ENCODE assay signal across 10 mouse cellular contexts in genomic region chr14:61143869-61144268, GRCm38 (mm10). TPM values are rescaled to one million over a fixed set of nuclear protein-coding genes. Genes with fewer than 3 reads are reported as not detected.
DNase-seq lines count a peak whose midpoint lies in the region; ATAC-seq and TF ChIP-seq lines count a peak whose summit lies in the region.
"Had no signal": no experiment of that assay in that cellular context is flagged by ENCODE, and none has a peak within 500 bp of the region (broad histone marks: within the 10 kb centered on the region; RNA-seq: fewer than 3 reads in every experiment).

No protein-coding gene starts in this region.

- peak; percentile 53 to 73 for DNase-seq in cerebellum, postnatal 10 days
- no peak for DNase-seq in cerebellum, adult 11 months
- DNase-seq in A20 (ENCODE audit: low read depth, low spot score) (peak; percentile 44), adipocyte (ENCODE audit: low spot score) (no peak), MN1 (ENCODE audit: low spot score) (no peak)
- DNase-seq in c-Kit-positive CD71-positive TER-119-positive erythroid progenitor cells, embryonic 14.5 days (ENCODE audit: low spot score): peak; percentile 15
- peak; percentile 69 for DNase-seq in kidney, postnatal 0 days (ENCODE audit: low spot score)

- H3K9ac ChIP-seq in kidney, postnatal 0 days (ENCODE audit: low read depth, low read length): no peak overlapping the region
- H3K9ac ChIP-seq in neural tube, embryonic 14.5 days (replicated peaks; ENCODE audit: low read depth, low read length): no peak overlapping the region
- H3K9ac ChIP-seq: limb, embryonic 12.5 days; stomach, embryonic 15.5 days had no signal

- no peaks in the 10 kb centered on the region for H3K4me1 ChIP-seq in kidney, postnatal 0 days (replicated peaks; ENCODE audit: insufficient read depth, low read length)
- peaks cover 8% of the 10 kb centered on the region; the same call in 1 of the 2 replicates for H3K4me1 ChIP-seq in neural tube, embryonic 14.5 days (ENCODE audit: control insufficient read depth, insufficient read depth, low read length)
- H3K4me1 ChIP-seq: limb, embryonic 12.5 days; stomach, embryonic 15.5 days had no signal

- no peaks in the 10 kb centered on the region for H3K9me3 ChIP-seq in kidney, postnatal 0 days (replicated peaks; ENCODE audit: low read length)
- no peaks in the 10 kb centered on the region for H3K9me3 ChIP-seq in neural tube, embryonic 14.5 days (ENCODE audit: control insufficient read depth, low read length)
- H3K9me3 ChIP-seq: limb, embryonic 12.5 days; stomach, embryonic 15.5 days had no signal

- no peaks in the 10 kb centered on the region for H3K36me3 ChIP-seq in kidney, postnatal 0 days (ENCODE audit: insufficient read depth, low read length)
- no peaks in the 10 kb centered on the region for H3K36me3 ChIP-seq in neural tube, embryonic 14.5 days (ENCODE audit: control insufficient read depth, insufficient read depth, low read length)
- H3K36me3 ChIP-seq: limb, embryonic 12.5 days; stomach, embryonic 15.5 days had no signal

- peak; percentile 74 for TF ChIP-seq CTCF in kidney, postnatal 0 days (IDR thresholded peaks at IDR 0.05; ENCODE audit: low read depth)

- peak overlapping the region; percentile 8; the same call in 1 of the 2 replicates for H3K4me3 ChIP-seq in kidney, postnatal 0 days (replicated peaks; ENCODE audit: low read depth, low read length)
- H3K4me3 ChIP-seq in neural tube, embryonic 14.5 days (ENCODE audit: low read depth, low read length): no peak overlapping the region
- H3K4me3 ChIP-seq: limb, embryonic 12.5 days; stomach, embryonic 15.5 days had no signal

- H3K27me3 ChIP-seq in kidney, postnatal 0 days (ENCODE audit: insufficient read depth, low read length): peaks cover 3% of the 10 kb centered on the region; the same call in 1 of the 2 replicates
- no peaks in the 10 kb centered on the region for H3K27me3 ChIP-seq in neural tube, embryonic 14.5 days (ENCODE audit: control insufficient read depth, insufficient read depth, low read length)
- H3K27me3 ChIP-seq: stomach, embryonic 15.5 days had no signal

- peak; percentile 74; the same call in 1 of the 2 replicates for ATAC-seq in kidney, postnatal 0 days (replicated peaks; ENCODE audit: low FRiP score, low read depth)
- peak; percentile 46; the same call in 1 of the 2 replicates for ATAC-seq in neural tube, embryonic 14.5 days (ENCODE audit: low read depth)

- peak overlapping the region; percentile 47 for H3K4me2 ChIP-seq in kidney, postnatal 0 days (ENCODE audit: low read length)
- no peak overlapping the region for H3K4me2 ChIP-seq in neural tube, embryonic 14.5 days (ENCODE audit: low read depth, low read length)
- H3K4me2 ChIP-seq: limb, embryonic 12.5 days; stomach, embryonic 15.5 days had no signal

- WGBS in kidney, postnatal 0 days: 25% methylated on average over 11 of the region's 11 CpGs
- WGBS in neural tube, embryonic 14.5 days: 31% methylated on average over 11 of the region's 11 CpGs

- H3K27ac ChIP-seq in kidney, postnatal 0 days: no peak overlapping the region
- no peak overlapping the region for H3K27ac ChIP-seq in neural tube, embryonic 14.5 days (ENCODE audit: low read depth, low read length)
- H3K27ac ChIP-seq: limb, embryonic 12.5 days; stomach, embryonic 15.5 days had no signal

RNA-seq across cellular contexts. Expression of gene Sacs, which starts 5.6 kb away (rescaled TPM):
- polyA plus RNA-seq in kidney, postnatal 0 days (2015; fragmentation: Nextera tagmentation; extraction: Ambion mirVana): 1.2 TPM in 2 replicates
- 12.9 and 19.5 TPM in 2 replicates for polyA plus RNA-seq in neural tube, embryonic 14.5 days (2014; fragmentation: Nextera tagmentation; extraction: Ambion mirVana)

Comparison
In these comparisons a context has a peak if more than half of its experiments do, and no peak if none do; other contexts are left out.
1. DNase-seq: peak in cerebellum, postnatal 10 days (2 of 2), A20 (single experiment), c-Kit-positive CD71-positive TER-119-positive erythroid progenitor cells, embryonic 14.5 days (single experiment) and kidney, postnatal 0 days (single experiment); none in cerebellum, adult 11 months (single experiment), adipocyte (single experiment) and MN1 (single experiment).